Mouse (Mus musculus) megakaryocyte, embryonic 14.5 days (primary cell): Measurements from ENCODE around the gene Ppp3ca.

ENCODE experiments used
- FLI1 ChIP-seq: IDR thresholded peaks from 2 replicates; pipeline ENCODE4 v1.6.1; 2012; ENCODE audit warnings: low read length, inconsistent platforms, mixed read lengths
- GATA1 ChIP-seq: IDR thresholded peaks from 3 replicates; pipeline ENCODE4 v1.6.1; 2012; ENCODE audit warnings: mixed read lengths, low read length, inconsistent platforms, borderline replicate concordance

DNA sequence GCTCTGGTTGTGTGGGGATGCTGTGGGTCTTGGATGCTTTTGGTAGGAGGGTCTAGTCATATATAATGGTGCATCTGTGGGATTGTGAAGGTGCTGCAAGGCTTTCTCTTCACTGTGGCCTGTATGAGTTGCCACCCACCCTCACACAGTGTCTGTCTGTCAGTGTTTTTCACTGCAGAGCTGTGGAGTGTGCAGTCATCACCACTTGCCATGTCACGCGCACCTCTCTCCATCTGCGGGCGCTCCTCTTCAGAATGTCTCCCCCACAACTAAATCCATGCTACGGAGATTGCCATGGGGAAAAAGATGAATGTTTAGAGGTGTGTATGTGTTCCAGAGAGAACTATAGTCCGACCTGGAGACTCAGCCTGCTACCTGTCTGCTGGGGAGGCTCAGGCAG lies 61.7 kb downstream of the Ppp3ca start:
- TF ChIP-seq GATA1 (no peak), FLI1 (no peak)
